25 mouse cellular contexts compared by ENCODE assay signal in genomic region chr7:71463565-71463964, GRCm38 (mm10).
DNase-seq lines count a peak whose midpoint lies in the region; ATAC-seq lines count a peak whose summit lies in the region.
"Had no signal": no experiment of that assay in that cellular context is flagged by ENCODE, and none has a peak within 500 bp of the region (broad histone marks: within the 10 kb centered on the region; RNA-seq: fewer than 3 reads in every experiment).

No protein-coding gene starts in this region.

- ATAC-seq in liver, embryonic 16.5 days (ENCODE audit: low read depth) = peak; percentile 35; the same call in 1 of the 2 replicates
- ATAC-seq in lung, embryonic 15.5 days (ENCODE audit: borderline replicate concordance, extremely low read depth, low FRiP score, low TSS enrichment) = no peak
- peak; percentile 54 for ATAC-seq in common myeloid progenitor, adult 5-6 weeks (replicated peaks; ENCODE audit: low read depth, poor library complexity, severe bottlenecking)
- peak; percentile 98 for ATAC-seq in megakaryocyte, adult 5-6 weeks (ENCODE audit: poor library complexity, severe bottlenecking)
- no peak for ATAC-seq in kidney, embryonic 15.5 days (replicated peaks; ENCODE audit: low FRiP score)
- ATAC-seq: CD4-positive, CD25-positive, alpha-beta regulatory T cell, adult 4 months; forebrain, embryonic 13.5 days; forebrain, embryonic 16.5 days; hindbrain, postnatal 0 days had no signal

- H3K36me3 ChIP-seq in liver, embryonic 16.5 days (ENCODE audit: control insufficient read depth, insufficient read depth) = no peaks in the 10 kb centered on the region
- H3K36me3 ChIP-seq in lung, embryonic 15.5 days = no peaks in the 10 kb centered on the region
- H3K36me3 ChIP-seq in kidney, embryonic 15.5 days = no peaks in the 10 kb centered on the region
- H3K36me3 ChIP-seq: forebrain, embryonic 10.5 days; hindbrain, embryonic 10.5 days had no signal

- no peaks in the 10 kb centered on the region for H3K9me3 ChIP-seq in liver, embryonic 16.5 days (replicated peaks; ENCODE audit: control insufficient read depth, low read length)
- no peaks in the 10 kb centered on the region for H3K9me3 ChIP-seq in lung, embryonic 15.5 days
- H3K9me3 ChIP-seq in kidney, embryonic 15.5 days (replicated peaks) = no peaks in the 10 kb centered on the region
- H3K9me3 ChIP-seq: forebrain, embryonic 10.5 days; forebrain, embryonic 13.5 days; hindbrain, embryonic 10.5 days had no signal

- H3K4me1 ChIP-seq in liver, embryonic 16.5 days (ENCODE audit: control insufficient read depth, low read depth, low read length) = no peaks in the 10 kb centered on the region
- H3K4me1 ChIP-seq in lung, embryonic 15.5 days = peaks cover 14% of the 10 kb centered on the region
- peaks cover 7% of the 10 kb centered on the region for H3K4me1 ChIP-seq in kidney, embryonic 15.5 days
- H3K4me1 ChIP-seq: forebrain, embryonic 13.5 days; hindbrain, embryonic 10.5 days had no signal

- no peak overlapping the region for H3K4me3 ChIP-seq in liver, embryonic 16.5 days (ENCODE audit: low read depth, low read length)
- H3K4me3 ChIP-seq in lung, embryonic 15.5 days = no peak overlapping the region
- H3K4me3 ChIP-seq in kidney, embryonic 15.5 days (replicated peaks) = no peak overlapping the region
- H3K4me3 ChIP-seq: forebrain, embryonic 10.5 days; forebrain, embryonic 13.5 days; hindbrain, embryonic 10.5 days had no signal

- no peak overlapping the region for H3K27ac ChIP-seq in liver, embryonic 16.5 days (ENCODE audit: low read length)
- H3K27ac ChIP-seq in lung, embryonic 15.5 days = peak overlapping the region; percentile 26; the same call in 1 of the 2 replicates
- H3K27ac ChIP-seq in kidney, embryonic 15.5 days = no peak overlapping the region
- H3K27ac ChIP-seq: forebrain, embryonic 10.5 days; forebrain, embryonic 13.5 days; hindbrain, embryonic 10.5 days; hindbrain, embryonic 14.5 days; hindbrain, postnatal 0 days had no signal

- H3K27me3 ChIP-seq in liver, embryonic 16.5 days (ENCODE audit: control insufficient read depth, insufficient read depth, low read depth, low read length) = no peaks in the 10 kb centered on the region
- H3K27me3 ChIP-seq in lung, embryonic 15.5 days = no peaks in the 10 kb centered on the region
- no peaks in the 10 kb centered on the region for H3K27me3 ChIP-seq in kidney, embryonic 15.5 days
- H3K27me3 ChIP-seq: forebrain, embryonic 13.5 days had no signal

- WGBS in liver, embryonic 16.5 days (ENCODE audit: insufficient replicate concordance) = 33% methylated on average over 2 of the region's 2 CpGs
- 65% methylated on average over 2 of the region's 2 CpGs for WGBS in lung, embryonic 15.5 days
- 82% methylated on average over 2 of the region's 2 CpGs for WGBS in kidney, embryonic 15.5 days

- no peak for DNase-seq in liver
- DNase-seq in lung, postnatal 14 days = no peak
- DNase-seq in adrenal gland, adult 2 months = no peak
- DNase-seq: adrenal gland, adult 8-10 months; adrenal gland, postnatal 25 days; cerebellum, adult 11-12 months; cerebellum, adult 8-10 months; cerebellum, postnatal 10 days; cerebellum, postnatal 36 days; gastrocnemius, postnatal 10 days; gastrocnemius, postnatal 36 days; heart, adult 11 months had no signal

- no peak overlapping the region for H3K9ac ChIP-seq in liver, embryonic 16.5 days (ENCODE audit: low read depth, low read length)
- H3K9ac ChIP-seq in lung, embryonic 15.5 days = no peak overlapping the region
- no peak overlapping the region for H3K9ac ChIP-seq in kidney, embryonic 15.5 days
- H3K9ac ChIP-seq: forebrain, embryonic 13.5 days; hindbrain, embryonic 14.5 days had no signal

- H3K4me2 ChIP-seq in liver, embryonic 16.5 days (ENCODE audit: low read depth, low read length) = no peak overlapping the region
- H3K4me2 ChIP-seq in lung, embryonic 15.5 days = no peak overlapping the region
- no peak overlapping the region for H3K4me2 ChIP-seq in kidney, embryonic 15.5 days
- H3K4me2 ChIP-seq: forebrain, embryonic 13.5 days; heart, embryonic 11.5 days; hindbrain, embryonic 14.5 days had no signal

Comparison
In these comparisons a context has a peak if more than half of its experiments do, and no peak if none do; other contexts are left out.
1. ATAC-seq: peak in liver, embryonic 16.5 days (single experiment), common myeloid progenitor, adult 5-6 weeks (single experiment) and megakaryocyte, adult 5-6 weeks (single experiment); none in lung, embryonic 15.5 days (single experiment) and kidney, embryonic 15.5 days (single experiment).